Mouse (Mus musculus) testis, adult 2 months (tissue): ENCODE data around the gene Srpx2.

Experiments
- CTCF ChIP-seq: fragments of 200-500 bp; IDR thresholded peaks from 2 replicates; pipeline ENCODE4 v1.5.1; 2012; ENCODE audit warnings: low read depth, mild to moderate bottlenecking, inconsistent platforms, low read length, moderate library complexity; ENCODE audit not compliant: control insufficient read depth, insufficient read depth, insufficient replicate concordance
- POLR2A ChIP-seq: fragments of 200-500 bp; IDR thresholded peaks from 2 replicates; pipeline ENCODE4 v1.6.1; 2012; ENCODE audit warnings: low read depth, mild to moderate bottlenecking, inconsistent platforms, low read length, moderate library complexity; ENCODE audit not compliant: control insufficient read depth

- TF ChIP-seq CTCF: no peak
- no peak for TF ChIP-seq POLR2A
These were observed 31.3 kb downstream of the Srpx2 start for GRCm38 (mm10) chrX:133939561-133939960.
